Mouse (Mus musculus) stomach, adult 2 months (tissue): ENCODE results near the gene Cfap100. TPM values are rescaled to one million over a fixed set of nuclear protein-coding genes. Genes with fewer than 3 reads are reported as not detected.

Source experiments
- polyA plus RNA-seq: library from polyadenylated mRNA; depleted of rRNA; stranded (reverse); fragments of >200 nt; gene quantifications from 2 replicates; pipeline ENCODE4 v1.2.3, GENCODE M21; 2012; rRNA removed

Gene Cfap100
- 0.03 and 0.35 TPM in 2 replicates for polyA plus RNA-seq

DNA sequence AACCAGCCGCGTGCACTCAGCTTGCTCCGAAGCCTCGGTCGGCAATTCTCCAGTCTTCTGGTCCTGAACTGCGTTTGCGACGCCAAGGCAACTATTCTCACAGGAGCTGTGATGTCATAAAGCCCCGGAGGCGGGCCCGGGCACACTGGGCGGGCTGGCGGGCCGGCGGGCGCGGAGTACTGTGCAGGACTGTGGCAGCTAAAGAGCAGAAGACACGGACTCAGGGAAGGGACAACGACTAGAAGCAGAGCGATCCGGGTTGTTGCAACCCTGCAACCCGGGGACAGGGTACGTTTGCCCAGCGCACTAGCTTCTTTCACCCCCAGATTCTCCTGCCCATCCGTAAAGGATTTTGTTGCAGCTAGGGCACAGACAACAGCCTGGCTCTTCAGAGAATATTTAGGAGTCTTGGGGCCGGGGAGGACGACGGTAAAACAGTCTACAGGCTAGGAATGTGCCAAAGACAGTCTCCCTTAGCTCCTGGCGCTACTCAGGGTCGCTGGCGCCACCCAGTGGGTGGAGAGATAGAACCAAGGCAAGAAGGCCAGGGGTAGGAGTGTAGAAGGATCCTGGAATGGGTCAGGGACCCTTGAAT, at the start of gene Cfap100:
Gene Cfap100, minus strand, starts transcription at position 418 of the 595 bp plus-strand sequence.

DNA sequence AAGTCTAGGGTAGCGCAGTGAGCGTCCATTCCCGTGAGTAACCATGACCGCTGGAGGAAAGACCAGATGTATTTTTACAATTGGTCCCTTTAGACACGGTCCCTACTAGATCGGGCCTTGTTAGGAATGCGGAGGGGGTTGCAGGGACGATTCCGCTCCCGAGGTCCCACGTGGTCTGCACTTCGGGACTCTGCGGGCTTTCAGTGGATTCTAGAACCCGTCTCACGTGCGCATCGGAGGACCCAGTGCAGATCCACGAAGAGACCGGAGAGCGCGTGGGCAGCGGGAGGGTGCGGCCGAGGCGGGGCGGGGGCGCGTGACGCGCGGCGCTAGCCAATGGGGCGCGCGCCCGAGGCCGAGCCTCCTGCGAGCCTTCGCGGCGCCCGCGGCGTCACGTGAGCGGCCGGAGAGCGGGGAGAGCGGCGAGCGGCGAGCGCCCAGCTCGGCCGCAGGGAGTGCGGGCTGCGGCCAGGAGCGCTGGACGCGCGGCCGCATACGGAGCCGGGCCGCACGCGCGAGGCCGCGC, 33.6 kb upstream of the Cfap100 start, which contains the start of gene Klf15:
Gene Klf15, plus strand, starts transcription at position 396 of the 526 bp plus-strand sequence.

DNA sequence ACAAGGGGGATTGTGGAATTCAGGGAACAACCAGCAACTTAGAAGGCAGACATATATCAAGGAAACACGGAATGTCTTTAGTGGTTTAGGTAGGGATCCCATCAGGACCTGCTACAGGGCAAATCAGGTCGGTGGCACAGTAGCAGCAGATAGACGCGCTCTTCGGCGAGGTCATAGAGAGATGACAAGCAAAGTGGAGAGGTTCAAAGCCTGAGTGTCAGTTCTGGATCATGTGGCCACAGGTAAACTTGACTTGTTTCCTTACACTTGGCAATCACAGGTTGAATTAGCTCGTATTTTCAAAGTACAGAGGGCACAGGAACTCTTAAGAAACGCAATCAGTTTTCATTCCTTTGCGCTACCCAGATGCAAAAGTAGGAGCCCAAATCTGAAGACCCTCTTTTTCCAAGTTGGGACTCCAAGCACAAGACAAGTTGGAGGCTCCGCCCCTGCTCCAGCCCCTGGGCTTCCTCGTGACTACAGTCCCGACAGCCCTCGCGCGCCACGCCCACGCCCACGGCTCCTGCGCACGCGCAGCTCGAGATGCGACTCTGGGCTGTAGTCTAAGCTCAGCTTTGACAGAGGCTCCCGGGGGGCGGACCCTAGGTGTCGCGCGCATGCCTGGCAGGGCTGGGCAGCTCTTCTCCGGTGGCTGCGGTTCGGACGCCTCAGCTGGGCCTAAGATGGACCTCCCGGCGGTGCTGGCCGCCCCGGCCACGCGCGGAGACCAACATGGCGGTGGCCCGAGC, 59.4 kb downstream of the Cfap100 start, which contains the start of gene Zxdc:
Gene Zxdc, plus strand, starts transcription at position 517 of the 749 bp plus-strand sequence.

Other genes starting within 250 kb of the Cfap100 start
- not detected in 2 replicates for gene V1ra8, start 226.0 kb downstream of the Cfap100 start, polyA plus RNA-seq
- gene Vmn1r53, start 204.4 kb downstream of the Cfap100 start, polyA plus RNA-seq, result 0.17 TPM in 1 of 2 replicates, not detected in the other
- gene Vmn1r54, start 182.5 kb downstream of the Cfap100 start, polyA plus RNA-seq, result not detected in 2 replicates
- gene BC048671, start 127.6 kb downstream of the Cfap100 start, polyA plus RNA-seq, result not detected in 2 replicates
- 0.51 and 1.1 TPM in 2 replicates for gene Chst13, start 103.6 kb downstream of the Cfap100 start, polyA plus RNA-seq
- 0.04 TPM in 1 of 2 replicates, not detected in the other for gene Uroc1, start 95.5 kb downstream of the Cfap100 start, polyA plus RNA-seq
- 10.9 and 13.8 TPM in 2 replicates for gene Zxdc, start 59.3 kb downstream of the Cfap100 start, polyA plus RNA-seq
- 20.5 and 34.9 TPM in 2 replicates for gene Klf15, start 33.8 kb upstream of the Cfap100 start, polyA plus RNA-seq
- gene Aldh1l1, start 57.6 kb upstream of the Cfap100 start, polyA plus RNA-seq, result 11.0 and 11.8 TPM in 2 replicates
- gene Slc41a3, start 175.9 kb upstream of the Cfap100 start, polyA plus RNA-seq, result 3.4 and 4.0 TPM in 2 replicates